Mouse (Mus musculus) kidney, adult 2 months (tissue): ENCODE measurements at regions not wholly inside any gene's neighbourhood (a gene's known extent, or its start where the extent isn't known, plus 50 kb on each side); places are given as distances from the start of the nearest gene placed in this dataset.

ENCODE experiments used
- DNase-seq: peaks from one replicate; pipeline ENCODE4 v3.0.0; 2021
- H3K27ac ChIP-seq: fragments of 200-500 bp; 2 replicates; pipeline ENCODE4 v1.5.1; 2012; ENCODE audit warnings: low read depth, low read length, control low read depth, inconsistent platforms; ENCODE audit not compliant: insufficient read depth
- H3K27me3 ChIP-seq: fragments of 200-500 bp; replicated peaks from 2 replicates; pipeline ENCODE4 v1.6.1; 2012; ENCODE audit warnings: mild to moderate bottlenecking, moderate library complexity, low read length, inconsistent platforms; ENCODE audit not compliant: control insufficient read depth, insufficient read depth
- H3K36me3 ChIP-seq: fragments of 200-500 bp; 2 replicates; pipeline ENCODE4 v1.6.1; 2012; ENCODE audit warnings: mild to moderate bottlenecking, moderate library complexity, low read length, inconsistent platforms; ENCODE audit not compliant: control insufficient read depth, insufficient read depth
- H3K4me1 ChIP-seq: fragments of 200-500 bp; 2 replicates; pipeline ENCODE4 v1.6.1; 2011; ENCODE audit warnings: low read length; ENCODE audit not compliant: control insufficient read depth, insufficient read depth
- H3K4me3 ChIP-seq: fragments of 200-500 bp; 2 replicates; pipeline ENCODE4 v1.5.1; 2011; ENCODE audit warnings: mild to moderate bottlenecking, low read depth, low read length, control low read depth; ENCODE audit not compliant: insufficient read depth
- CTCF ChIP-seq: fragments of 200-500 bp; conservative IDR thresholded peaks from 2 replicates; pipeline ENCODE4 v1.5.1; 2011; ENCODE audit warnings: low read depth, mild to moderate bottlenecking, control low read depth, low read length, moderate library complexity, mixed read lengths; ENCODE audit not compliant: insufficient read depth, insufficient read length
- POLR2A ChIP-seq: fragments of 200-500 bp; IDR thresholded peaks from one replicate; pipeline ENCODE4 v1.6.1; 2011; ENCODE audit warnings: low read depth, low read length, control low read depth
- WGBS: fragments of 180-500 bp; shearing (Covaris S2); methylation state at CpG from one replicate; pipeline ENCODE4 v1.1.7; 2018; 5-methylcytosine and 5-hydroxymethylcytosine counted together

- no peaks in the 10 kb centered on the region for H3K36me3 ChIP-seq
- H3K27ac ChIP-seq, result no peak overlapping the region
- no peak for DNase-seq
- no peaks in the 10 kb centered on the region for H3K4me1 ChIP-seq
- TF ChIP-seq POLR2A (no peak), CTCF (no peak)
- H3K27me3 ChIP-seq, result no peaks in the 10 kb centered on the region
- WGBS, result 39% methylated on average over 6 of the region's 6 CpGs
- no peak overlapping the region for H3K4me3 ChIP-seq
Observed at GRCm38 (mm10) chr19:54244176-54244575, 200.2 kb downstream of the Adra2a start.

- Histone ChIP-seq H3K27me3 (no peaks in the 10 kb centered on the region), H3K27ac (no peak overlapping the region), H3K36me3 (no peaks in the 10 kb centered on the region), H3K4me1 (no peaks in the 10 kb centered on the region), H3K4me3 (no peak overlapping the region)
- peak; percentile 13 for DNase-seq
- TF ChIP-seq CTCF, result peak; percentile 42
- no peak for TF ChIP-seq POLR2A
- 24% methylated on average over 6 of the region's 6 CpGs for WGBS
Observed at GRCm38 (mm10) chr19:54248256-54248936, 204.4 kb downstream of the Adra2a start.

- H3K27me3 ChIP-seq, result no peaks in the 10 kb centered on the region
- no peak overlapping the region for H3K4me3 ChIP-seq
- H3K36me3 ChIP-seq, result no peaks in the 10 kb centered on the region
- WGBS, result 87% methylated on average over 7 of the region's 7 CpGs
- no peaks in the 10 kb centered on the region for H3K4me1 ChIP-seq
- no peak for TF ChIP-seq CTCF
- no peak for TF ChIP-seq POLR2A
- no peak overlapping the region for H3K27ac ChIP-seq
- DNase-seq, result no peak
Observed at GRCm38 (mm10) chr19:54252145-54252664, 208.3 kb downstream of the Adra2a start.

DNA sequence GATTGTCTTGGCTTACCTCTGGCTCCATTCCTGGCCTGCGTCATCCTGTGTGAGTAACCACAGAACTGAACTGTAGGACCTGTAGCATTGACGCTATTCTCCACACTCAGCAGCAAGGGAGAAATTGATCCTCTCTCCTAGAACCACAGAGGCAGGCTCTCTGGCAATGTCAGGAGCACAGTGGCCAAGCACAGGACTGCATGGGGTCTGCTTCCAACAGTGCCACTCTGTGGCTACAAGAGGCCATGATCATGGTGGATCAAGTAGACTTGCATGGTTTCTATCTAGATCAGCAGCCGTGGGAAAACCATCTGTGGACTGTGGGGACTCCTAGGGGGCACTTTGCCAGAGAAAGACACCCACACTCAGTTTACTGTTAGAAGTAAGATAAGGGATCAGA lies 213.9 kb downstream of the Adra2a start:
- H3K27me3 ChIP-seq, result no peaks in the 10 kb centered on the region
- H3K4me1 ChIP-seq, result no peaks in the 10 kb centered on the region
- no peak overlapping the region for H3K27ac ChIP-seq
- DNase-seq, result no peak
- no peaks in the 10 kb centered on the region for H3K36me3 ChIP-seq
- no peak overlapping the region for H3K4me3 ChIP-seq
- 88% methylated on average over 3 of the region's 3 CpGs for WGBS
- no peak for TF ChIP-seq CTCF
- no peak for TF ChIP-seq POLR2A

- 10% methylated on average over 7 of the region's 7 CpGs for WGBS
- Histone ChIP-seq H3K36me3 (no peaks in the 10 kb centered on the region), H3K4me1 (no peaks in the 10 kb centered on the region), H3K4me3 (no peak overlapping the region), H3K27me3 (no peaks in the 10 kb centered on the region), H3K27ac (no peak overlapping the region)
- DNase-seq, result no peak
- no peak for TF ChIP-seq CTCF
- TF ChIP-seq POLR2A, result no peak
Observed at GRCm38 (mm10) chr19:54259175-54259574, 215.2 kb downstream of the Adra2a start.

GRCm38 (mm10) chr19:54277368-54277767 lies 233.4 kb downstream of the Adra2a start:
- DNase-seq, result no peak
- no peak for TF ChIP-seq CTCF
- TF ChIP-seq POLR2A, result no peak
- Histone ChIP-seq H3K4me1 (no peaks in the 10 kb centered on the region), H3K27me3 (no peaks in the 10 kb centered on the region), H3K4me3 (no peak overlapping the region), H3K36me3 (no peaks in the 10 kb centered on the region), H3K27ac (no peak overlapping the region)
- 79% methylated on average over 10 of the region's 10 CpGs for WGBS

DNA sequence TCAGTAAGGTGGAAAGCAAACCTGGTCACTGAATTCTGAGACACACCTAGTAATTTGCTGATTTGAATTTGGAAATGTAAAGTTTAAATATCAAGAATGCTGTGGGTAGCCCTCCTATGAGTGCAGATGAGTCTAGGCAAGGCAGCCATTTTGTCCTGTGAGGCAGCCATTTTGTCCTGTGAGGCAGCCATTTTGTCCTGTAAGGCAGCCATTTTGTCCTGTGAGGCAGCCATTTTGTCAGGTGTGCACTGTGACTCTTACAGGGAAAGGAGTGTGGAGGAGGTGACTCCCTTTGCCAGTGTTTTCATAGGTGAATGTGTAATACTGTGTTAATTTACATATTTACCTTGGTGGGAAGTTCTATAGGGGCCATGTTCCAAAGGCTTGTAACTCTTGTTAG lies 241.5 kb downstream of the Adra2a start:
- Histone ChIP-seq H3K4me1 (no peaks in the 10 kb centered on the region), H3K4me3 (no peak overlapping the region), H3K27ac (no peak overlapping the region), H3K36me3 (no peaks in the 10 kb centered on the region), H3K27me3 (no peaks in the 10 kb centered on the region)
- TF ChIP-seq CTCF (no peak), POLR2A (no peak)
- DNase-seq, result no peak

GRCm38 (mm10) chr19:54297663-54298388 lies 253.9 kb downstream of the Adra2a start:
- no peaks in the 10 kb centered on the region for H3K27me3 ChIP-seq
- H3K27ac ChIP-seq, result no peak overlapping the region
- H3K4me1 ChIP-seq, result no peaks in the 10 kb centered on the region
- TF ChIP-seq CTCF (no peak), POLR2A (no peak)
- 24% methylated on average over 10 of the region's 10 CpGs for WGBS
- DNase-seq, result no peak
- H3K36me3 ChIP-seq, result no peaks in the 10 kb centered on the region
- H3K4me3 ChIP-seq, result no peak overlapping the region
